Mouse (Mus musculus): ENCODE measurements around the gene Fbp1. TPM values are rescaled to one million over a fixed set of nuclear protein-coding genes. Genes with fewer than 3 reads are reported as not detected.
A peak's percentile ranks its signal among the peaks of the same experiment; 100 is the strongest.

The Fbp1 gene
- polyA plus RNA-seq, 1 experiment: 0.69 TPM

- Histone ChIP-seq H3K4me3 (ENCODE audit: insufficient read depth, low read length) (no peak overlapping the region), H3K4me1 (ENCODE audit: control insufficient read depth, insufficient read depth, low read length) (no peaks in the 10 kb centered on the region), H3K27ac (ENCODE audit: insufficient read depth, low read length) (no peak overlapping the region)
- no peak for TF ChIP-seq POLR2A (IDR thresholded peaks at IDR 0.05; ENCODE audit: extremely low read depth, insufficient read depth, low read length)
- TF ChIP-seq CTCF (IDR thresholded peaks at IDR 0.05; ENCODE audit: extremely low read depth, insufficient read depth, low read length): no peak
Observed at GRCm38 (mm10) chr13:62917416-62918110, 29.5 kb upstream of the Fbp1 start.

GRCm38 (mm10) chr13:62916675-62917074 is 28.6 kb upstream of the Fbp1 start:
- Histone ChIP-seq H3K4me1 (ENCODE audit: control insufficient read depth, insufficient read depth, low read length) (no peaks in the 10 kb centered on the region), H3K4me3 (ENCODE audit: insufficient read depth, low read length) (no peak overlapping the region), H3K27ac (ENCODE audit: insufficient read depth, low read length) (no peak overlapping the region)
- TF ChIP-seq CTCF (IDR thresholded peaks at IDR 0.05; ENCODE audit: extremely low read depth, insufficient read depth, low read length): no peak
- TF ChIP-seq POLR2A (IDR thresholded peaks at IDR 0.05; ENCODE audit: extremely low read depth, insufficient read depth, low read length): no peak

GRCm38 (mm10) chr13:62911575-62911974 is 23.5 kb upstream of the Fbp1 start:
- Histone ChIP-seq H3K27ac (ENCODE audit: insufficient read depth, low read length) (no peak overlapping the region), H3K4me3 (ENCODE audit: insufficient read depth, low read length) (no peak overlapping the region), H3K4me1 (ENCODE audit: control insufficient read depth, insufficient read depth, low read length) (peaks cover 10% of the 10 kb centered on the region)
- TF ChIP-seq CTCF (IDR thresholded peaks at IDR 0.05; ENCODE audit: extremely low read depth, insufficient read depth, low read length) (no peak), POLR2A (IDR thresholded peaks at IDR 0.05; ENCODE audit: extremely low read depth, insufficient read depth, low read length) (no peak)

GRCm38 (mm10) chr13:62910206-62910605 is 22.1 kb upstream of the Fbp1 start:
- TF ChIP-seq POLR2A (IDR thresholded peaks at IDR 0.05; ENCODE audit: extremely low read depth, insufficient read depth, low read length) (no peak), CTCF (IDR thresholded peaks at IDR 0.05; ENCODE audit: extremely low read depth, insufficient read depth, low read length) (no peak)
- H3K27ac ChIP-seq (ENCODE audit: insufficient read depth, low read length): peak overlapping the region; percentile 53; the same call in 1 of the 2 replicates
- no peak overlapping the region for H3K4me3 ChIP-seq (ENCODE audit: insufficient read depth, low read length)
- peaks cover 10% of the 10 kb centered on the region for H3K4me1 ChIP-seq (ENCODE audit: control insufficient read depth, insufficient read depth, low read length)

- H3K4me1 ChIP-seq (ENCODE audit: control insufficient read depth, insufficient read depth, low read length): peaks cover 10% of the 10 kb centered on the region
- H3K27ac ChIP-seq (ENCODE audit: insufficient read depth, low read length): peak overlapping the region; percentile 70; the same call in 1 of the 2 replicates
- no peak overlapping the region for H3K4me3 ChIP-seq (ENCODE audit: insufficient read depth, low read length)
- no peak for TF ChIP-seq POLR2A (IDR thresholded peaks at IDR 0.05; ENCODE audit: extremely low read depth, insufficient read depth, low read length)
- no peak for TF ChIP-seq CTCF (IDR thresholded peaks at IDR 0.05; ENCODE audit: extremely low read depth, insufficient read depth, low read length)
Observed at GRCm38 (mm10) chr13:62909776-62910175, 21.7 kb upstream of the Fbp1 start.

- no peak for TF ChIP-seq POLR2A (IDR thresholded peaks at IDR 0.05; ENCODE audit: extremely low read depth, insufficient read depth, low read length)
- no peak for TF ChIP-seq CTCF (IDR thresholded peaks at IDR 0.05; ENCODE audit: extremely low read depth, insufficient read depth, low read length)
- Histone ChIP-seq H3K4me1 (ENCODE audit: control insufficient read depth, insufficient read depth, low read length) (peaks cover 10% of the 10 kb centered on the region), H3K4me3 (ENCODE audit: insufficient read depth, low read length) (no peak overlapping the region), H3K27ac (ENCODE audit: insufficient read depth, low read length) (peak overlapping the region; percentile 74; the same call in 1 of the 2 replicates)
Observed at GRCm38 (mm10) chr13:62908163-62908559, 20.1 kb upstream of the Fbp1 start.

GRCm38 (mm10) chr13:62907527-62908162 is 19.6 kb upstream of the Fbp1 start:
- no peak overlapping the region for H3K4me3 ChIP-seq (ENCODE audit: insufficient read depth, low read length)
- H3K27ac ChIP-seq (ENCODE audit: insufficient read depth, low read length): peak overlapping the region; percentile 74

GRCm38 (mm10) chr13:62901139-62901538 is 13.1 kb upstream of the Fbp1 start:
- H3K27ac ChIP-seq (ENCODE audit: insufficient read depth, low read length): no peak overlapping the region
- H3K4me3 ChIP-seq (ENCODE audit: insufficient read depth, low read length): no peak overlapping the region
- H3K4me1 ChIP-seq (ENCODE audit: control insufficient read depth, insufficient read depth, low read length): peaks cover 1% of the 10 kb centered on the region
- TF ChIP-seq CTCF (IDR thresholded peaks at IDR 0.05; ENCODE audit: extremely low read depth, insufficient read depth, low read length) (no peak), POLR2A (IDR thresholded peaks at IDR 0.05; ENCODE audit: extremely low read depth, insufficient read depth, low read length) (no peak)

More at GRCm38 (mm10) chr13:62907527-62908162, 19.6 kb upstream of the Fbp1 start:
- TF ChIP-seq POLR2A (IDR thresholded peaks at IDR 0.05; ENCODE audit: extremely low read depth, insufficient read depth, low read length) (no peak), CTCF (IDR thresholded peaks at IDR 0.05; ENCODE audit: extremely low read depth, insufficient read depth, low read length) (no peak)
- H3K4me1 ChIP-seq (ENCODE audit: control insufficient read depth, insufficient read depth, low read length): peaks cover 10% of the 10 kb centered on the region

GRCm38 (mm10) chr13:62897927-62898646 is 10.0 kb upstream of the Fbp1 start:
- Histone ChIP-seq H3K4me1 (ENCODE audit: control insufficient read depth, insufficient read depth, low read length) (peaks cover 1% of the 10 kb centered on the region), H3K4me3 (ENCODE audit: insufficient read depth, low read length) (no peak overlapping the region), H3K27ac (ENCODE audit: insufficient read depth, low read length) (peak overlapping the region; percentile 75)
- no peak for TF ChIP-seq POLR2A (IDR thresholded peaks at IDR 0.05; ENCODE audit: extremely low read depth, insufficient read depth, low read length)
- TF ChIP-seq CTCF (IDR thresholded peaks at IDR 0.05; ENCODE audit: extremely low read depth, insufficient read depth, low read length): no peak
